Mouse (Mus musculus) cerebellum, adult 11 months (tissue): Measurements from ENCODE around the gene Crb2.
A peak's percentile ranks its signal among the peaks of the same experiment; 100 is the strongest.

Experiments used
- DNase-seq: peaks from one replicate; pipeline ENCODE4 v3.0.0; 2022

Crb2 gene

DNA sequence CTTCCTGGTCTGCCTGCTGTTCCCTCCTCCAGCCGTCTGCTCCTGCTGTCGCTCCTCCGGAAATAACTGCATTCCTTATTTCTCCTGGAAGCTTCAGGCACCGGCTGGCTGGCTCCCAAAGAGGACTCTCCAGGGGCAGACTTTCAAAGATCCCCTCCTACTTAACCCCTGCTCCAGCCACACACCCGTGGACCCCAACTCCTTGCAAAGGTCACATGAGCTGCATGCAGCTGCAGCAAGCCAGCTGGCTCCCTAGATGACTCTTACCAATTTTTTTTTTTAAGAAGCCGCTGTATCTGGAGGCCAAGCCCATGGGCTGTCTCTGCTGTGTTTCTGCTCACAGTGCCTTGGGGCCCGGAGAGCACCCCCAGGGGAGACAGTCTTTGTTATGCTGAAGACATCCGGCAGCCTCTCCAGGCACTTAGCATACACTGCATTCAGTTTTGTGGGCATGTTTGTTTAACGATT is 8.9 kb upstream of the Crb2 start:
- no peak for DNase-seq

- no peak for DNase-seq
These were observed 8.3 kb upstream of the Crb2 start for GRCm38 (mm10) chr2:37767739-37768138.

DNA sequence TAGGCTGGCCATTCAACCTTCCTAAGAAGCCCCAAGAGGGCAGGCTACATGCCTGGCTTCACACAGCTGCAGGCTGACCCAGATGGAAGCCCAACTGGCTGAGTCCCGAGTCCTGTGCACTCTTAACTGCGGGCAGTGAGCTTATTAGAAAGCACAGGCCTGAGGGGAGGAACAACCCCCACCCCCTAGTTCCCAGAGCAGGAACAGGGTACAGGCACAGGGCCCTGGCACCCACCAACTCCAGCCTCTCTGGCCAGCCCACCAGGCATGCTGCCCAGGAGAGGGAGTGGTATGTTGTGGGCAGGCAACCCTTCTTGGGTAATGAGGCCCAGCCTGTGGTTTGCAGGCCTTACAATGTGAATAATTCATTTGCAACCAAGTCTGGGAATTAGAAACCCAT is 7.1 kb upstream of the Crb2 start:
- DNase-seq = no peak

GRCm38 (mm10) chr2:37769793-37770192 is 6.3 kb upstream of the Crb2 start:
- no peak for DNase-seq

GRCm38 (mm10) chr2:37771618-37772285 is 4.3 kb upstream of the Crb2 start:
- peak; percentile 93 for DNase-seq

DNA sequence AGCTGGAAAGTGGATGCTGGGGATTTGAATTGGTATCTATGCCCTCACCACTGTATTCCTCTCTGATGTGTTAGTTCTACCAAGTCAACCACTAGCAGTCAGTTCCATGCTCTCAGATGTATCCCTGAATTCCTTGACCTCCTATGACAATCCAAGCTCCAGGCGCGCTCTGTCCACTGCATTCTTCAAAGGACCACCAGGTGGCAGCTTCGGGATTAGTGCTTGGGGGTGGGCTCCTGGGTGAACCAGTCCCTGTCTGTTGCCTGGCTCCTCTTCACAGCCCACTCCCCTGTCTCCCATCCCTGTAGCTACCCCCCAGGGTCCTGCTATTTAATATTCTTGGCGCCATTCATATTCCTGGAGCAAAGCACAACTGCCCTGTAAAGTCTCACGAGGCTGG is 1.5 kb upstream of the Crb2 start:
- DNase-seq = no peak

DNA sequence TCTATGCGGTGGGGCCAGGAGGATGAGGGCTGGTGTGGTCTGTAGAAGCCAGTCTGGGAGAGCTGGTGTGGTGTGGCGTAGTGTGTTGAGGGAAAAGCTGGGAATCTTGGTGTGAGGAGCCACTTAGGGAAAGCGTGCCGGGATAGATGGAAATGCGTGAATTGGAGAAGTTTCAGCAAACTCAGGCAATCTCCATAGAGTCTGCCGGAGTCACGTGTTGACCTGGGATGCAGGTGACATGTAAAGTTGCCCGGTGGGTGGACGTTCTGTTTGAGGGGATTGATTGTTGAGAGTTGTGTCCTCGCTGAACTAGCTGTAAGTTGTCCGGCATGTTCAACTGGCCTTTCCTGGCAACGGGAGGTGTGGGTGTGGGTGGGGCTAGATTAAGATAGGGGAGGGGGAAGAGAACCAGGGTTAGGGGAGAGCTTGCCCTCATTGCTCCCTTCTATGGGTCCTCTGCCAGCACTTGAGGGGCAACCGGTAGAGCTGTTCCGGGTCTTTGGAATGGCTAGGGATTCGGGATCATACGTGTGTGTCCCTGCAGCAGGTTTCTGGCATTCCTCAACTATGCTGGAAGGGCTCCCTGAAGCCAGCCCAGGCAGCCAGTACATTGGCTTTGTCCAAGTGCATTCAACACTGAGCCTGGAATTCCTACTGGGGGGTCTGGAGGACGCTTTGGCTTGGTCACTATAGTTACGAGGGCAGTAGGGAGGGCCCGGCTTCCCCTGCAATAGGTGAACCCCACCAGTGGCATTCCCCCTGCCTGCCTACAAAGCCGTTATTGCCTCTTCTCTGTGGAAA is 762 bp downstream of the Crb2 start:
- DNase-seq = no peak

DNA sequence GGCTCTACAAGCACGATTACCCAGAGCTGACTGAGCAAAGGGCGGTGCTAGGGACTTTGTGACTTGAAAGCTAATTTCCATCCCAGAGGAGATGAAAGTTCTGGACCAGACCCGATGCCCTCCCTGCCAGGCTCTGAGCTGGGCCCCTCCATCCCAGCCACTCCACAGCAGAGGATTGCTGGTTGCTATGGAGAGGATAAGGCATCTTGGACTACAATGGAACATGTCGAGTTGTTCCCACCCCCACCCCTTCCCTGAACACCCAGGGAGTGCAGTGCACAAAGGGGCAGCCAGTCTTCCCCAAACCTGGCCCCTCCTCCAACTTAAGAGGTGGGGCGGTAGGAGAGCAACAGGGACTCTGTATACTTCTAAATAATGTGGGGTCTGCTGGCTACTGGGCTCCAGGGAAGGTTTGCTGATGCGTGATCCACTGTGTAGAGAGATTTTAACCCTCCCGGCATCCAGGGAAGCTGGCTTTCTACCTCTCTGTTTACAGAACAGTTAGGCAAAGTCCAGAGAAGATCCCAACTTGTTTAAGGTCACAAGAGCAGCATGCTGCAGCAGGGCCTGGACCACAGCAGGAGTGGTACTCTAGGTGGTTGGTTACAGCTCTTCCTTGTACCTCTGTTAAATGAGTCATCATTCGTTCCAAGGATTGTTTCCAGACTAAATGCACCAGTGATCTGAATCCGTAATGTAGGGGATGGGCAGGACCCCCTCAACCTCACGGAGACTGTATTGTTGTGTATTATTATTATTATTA is 2.1 kb downstream of the Crb2 start:
- DNase-seq = no peak

- DNase-seq = no peak
These were observed 4.4 kb downstream of the Crb2 start for GRCm38 (mm10) chr2:37780270-37780929.

DNA sequence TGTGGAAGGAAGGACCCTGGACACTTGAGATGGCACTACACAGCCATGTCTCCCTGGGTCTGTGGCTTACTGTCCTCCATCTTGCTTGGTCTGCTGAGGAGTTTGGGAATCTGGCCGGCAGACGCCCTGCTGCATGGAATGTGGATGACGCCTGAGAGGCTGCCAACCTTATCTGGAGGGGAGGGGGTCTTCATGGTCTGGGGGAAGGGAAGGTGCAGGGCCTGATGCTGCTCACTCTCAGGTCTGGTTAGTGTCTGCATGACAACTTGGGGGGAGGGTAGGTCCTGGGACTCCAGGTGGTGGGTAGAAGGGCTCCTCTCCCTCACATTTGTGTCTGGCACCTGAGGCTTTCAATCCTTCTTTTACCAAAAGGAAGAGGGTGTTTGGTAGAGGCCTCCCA is 5.4 kb downstream of the Crb2 start:
- DNase-seq = no peak

GRCm38 (mm10) chr2:37782002-37782401 is 6.0 kb downstream of the Crb2 start:
- no peak for DNase-seq

DNA sequence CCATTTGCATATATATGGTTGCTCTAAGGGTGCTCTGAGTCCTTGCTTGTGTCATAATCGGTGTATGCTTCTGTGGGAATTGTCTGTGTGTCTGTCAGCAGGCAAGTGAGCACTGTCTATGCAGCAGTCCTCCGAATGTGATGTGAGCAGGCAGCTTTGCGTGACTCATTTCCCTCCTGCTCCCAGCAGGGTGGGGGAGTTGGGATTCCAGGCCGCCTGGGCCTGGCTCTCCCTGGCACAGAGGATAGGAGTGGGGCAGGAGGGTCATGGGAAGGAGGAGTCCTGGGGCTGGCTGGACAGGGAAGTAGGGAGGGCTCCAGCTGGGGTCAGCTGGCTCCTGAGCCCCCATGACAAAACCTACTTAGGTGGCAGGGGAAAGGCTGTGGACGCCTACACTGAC is 8.4 kb downstream of the Crb2 start:
- DNase-seq = no peak

GRCm38 (mm10) chr2:37786461-37786860 is 10.4 kb downstream of the Crb2 start:
- no peak for DNase-seq

DNA sequence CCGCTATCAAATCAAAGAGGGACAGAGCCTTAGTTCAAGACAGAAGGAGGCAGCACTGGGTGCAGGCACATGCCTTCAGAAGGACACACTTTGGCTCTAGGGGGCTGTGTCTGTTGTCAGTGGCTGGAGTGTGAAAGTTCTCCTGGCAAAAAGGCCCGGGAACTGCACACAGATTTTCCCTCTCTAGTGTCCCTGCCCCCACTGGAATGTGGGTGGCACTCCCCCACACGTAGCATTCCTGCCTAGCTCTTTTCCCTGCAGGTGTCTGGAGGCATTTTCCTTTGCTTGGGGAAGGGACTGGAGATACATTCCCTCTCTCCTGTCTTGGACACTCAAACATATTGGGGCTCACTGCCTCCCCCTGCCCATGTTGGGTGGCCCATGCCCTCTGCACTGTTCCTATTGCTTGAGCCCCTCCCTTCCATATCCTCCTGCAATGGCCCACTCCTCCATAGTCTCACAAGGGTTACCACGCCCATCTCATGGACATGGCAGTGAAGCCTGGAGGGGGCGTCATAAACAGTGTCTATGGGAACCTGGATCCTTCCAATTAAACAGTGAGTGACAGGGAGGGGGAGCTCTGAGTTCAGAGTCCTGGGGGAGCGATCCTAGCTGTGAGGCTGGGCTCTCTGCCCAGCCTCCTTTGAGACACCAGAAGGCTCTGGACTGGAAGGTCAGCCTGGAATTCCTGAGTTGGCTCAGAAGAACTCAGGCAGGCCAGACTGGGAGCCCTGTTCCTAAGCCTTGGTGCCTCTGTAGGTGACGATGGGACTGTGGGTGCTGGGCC is 12.3 kb downstream of the Crb2 start:
- DNase-seq = peak; percentile 45

GRCm38 (mm10) chr2:37789029-37789428 is 13.0 kb downstream of the Crb2 start:
- no peak for DNase-seq

DNA sequence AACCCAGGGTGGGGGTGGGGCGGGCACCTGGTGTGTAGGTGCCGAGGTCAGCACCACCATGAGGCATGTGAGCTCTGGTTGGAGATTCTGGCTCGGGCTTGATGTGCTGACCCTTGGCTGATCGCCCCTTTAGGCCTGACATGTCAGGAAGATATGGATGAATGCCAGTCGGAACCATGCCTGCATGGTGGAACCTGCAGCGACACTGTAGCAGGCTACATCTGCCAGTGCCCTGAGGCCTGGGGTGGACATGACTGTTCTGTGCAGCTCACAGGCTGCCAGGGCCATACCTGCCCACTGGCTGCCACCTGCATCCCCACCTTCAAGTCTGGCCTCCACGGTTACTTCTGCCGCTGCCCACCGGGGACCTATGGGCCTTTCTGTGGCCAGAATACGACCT is 13.9 kb downstream of the Crb2 start:
- no peak for DNase-seq

DNA sequence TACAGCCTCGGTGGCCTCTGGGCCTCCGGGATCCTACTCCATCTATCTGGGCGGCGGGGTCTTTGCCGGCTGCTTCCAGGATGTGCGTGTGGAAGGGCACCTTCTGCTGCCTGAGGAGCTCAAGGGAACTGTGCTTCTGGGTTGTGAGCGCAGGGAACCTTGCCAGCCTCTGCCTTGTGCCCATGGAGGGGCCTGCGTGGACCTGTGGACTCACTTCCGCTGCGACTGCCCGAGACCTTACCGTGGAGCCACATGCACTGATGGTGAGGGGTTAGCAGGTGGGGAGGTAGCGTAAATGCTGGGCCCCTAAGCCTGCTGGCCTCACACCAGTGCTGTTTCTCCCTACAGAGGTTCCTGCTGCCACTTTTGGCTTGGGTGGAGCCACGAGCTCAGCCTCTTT is 14.7 kb downstream of the Crb2 start:
- DNase-seq = no peak

- no peak for DNase-seq
These were observed 15.3 kb downstream of the Crb2 start for GRCm38 (mm10) chr2:37791340-37791739.

DNA sequence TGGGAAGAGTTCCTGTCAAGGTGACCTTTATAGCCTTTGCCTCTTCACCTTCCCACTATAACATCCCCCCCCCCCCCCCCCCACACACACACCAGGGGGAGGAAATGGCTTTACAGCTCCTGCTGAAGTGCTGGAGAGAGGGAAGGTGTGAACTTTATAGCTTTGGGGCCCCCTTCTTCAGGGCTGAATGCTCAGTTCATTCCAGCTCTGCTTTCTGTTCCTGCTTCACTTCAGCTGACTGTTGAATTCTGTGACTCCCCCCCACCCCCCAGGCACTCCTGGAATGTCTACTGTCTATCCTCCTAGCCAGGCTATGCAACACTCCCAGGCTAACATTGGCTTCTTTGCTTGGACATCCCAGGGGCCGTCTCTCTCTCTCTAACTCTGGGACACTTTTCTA is 20.0 kb downstream of the Crb2 start:
- no peak for DNase-seq

GRCm38 (mm10) chr2:37797046-37797445 is 21.0 kb downstream of the Crb2 start:
- DNase-seq = no peak

DNA sequence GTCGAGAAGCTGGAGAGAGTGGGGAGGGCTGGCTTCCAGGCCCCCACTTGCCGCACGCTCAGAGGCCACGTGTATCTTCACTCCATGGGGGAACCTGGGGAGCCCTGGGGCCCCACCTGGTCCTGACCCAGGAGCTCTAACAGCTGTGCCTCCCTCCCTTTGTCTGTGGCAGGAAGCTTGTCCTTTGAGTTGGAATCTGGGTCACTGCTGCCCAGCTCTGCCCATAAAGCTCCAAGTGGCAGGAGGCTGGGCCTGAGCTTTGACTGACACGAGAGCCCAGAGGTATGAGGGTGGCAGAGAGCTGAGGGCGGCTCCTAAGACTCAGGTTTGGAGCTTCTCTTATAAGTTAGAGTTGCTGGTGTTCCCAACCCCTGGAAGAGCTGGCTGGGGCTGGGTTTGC is 23.1 kb downstream of the Crb2 start:
- no peak for DNase-seq

DNA sequence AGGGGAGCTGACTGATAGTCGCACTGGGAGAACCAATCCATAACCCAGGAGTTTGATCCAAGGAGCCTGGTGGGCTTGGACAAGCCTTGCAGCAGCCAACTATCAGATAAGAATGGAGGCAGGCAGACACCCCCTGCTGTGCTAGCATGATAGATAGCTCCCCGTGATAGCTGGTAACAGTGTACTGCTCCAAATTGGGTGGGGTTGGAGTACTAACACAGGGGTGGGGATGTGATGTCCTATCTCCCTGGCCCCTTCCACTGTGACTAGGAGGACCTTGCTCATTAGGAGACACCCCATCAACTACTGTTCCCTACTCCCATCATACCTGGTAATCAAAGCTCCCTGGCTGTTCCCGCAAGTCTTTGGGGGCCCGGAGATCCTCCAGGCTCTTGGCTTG is 25.6 kb downstream of the Crb2 start:
- no peak for DNase-seq
